Mouse (Mus musculus) midbrain, embryonic 10.5 days (tissue): ENCODE data around the gene Gna11. TPM values are rescaled to one million over a fixed set of nuclear protein-coding genes. Genes with fewer than 3 reads are reported as not detected.

Source experiments
- DNase-seq: peaks from one replicate; pipeline ENCODE4 v3.0.0-alpha.2; 2017; ENCODE audit warnings: low spot score
- H3K27ac ChIP-seq: fragments of 300-500 bp; sonication (generic); replicated peaks from 2 replicates; pipeline ENCODE4 v1.5.1; 2016; ENCODE audit warnings: mild to moderate bottlenecking
- H3K27me3 ChIP-seq: fragments of 300-500 bp; sonication (generic); 2 replicates; pipeline ENCODE4 v1.6.1; 2016; ENCODE audit warnings: low read depth, mild to moderate bottlenecking; ENCODE audit not compliant: poor library complexity, severe bottlenecking
- H3K36me3 ChIP-seq: fragments of 300-500 bp; sonication (generic); 2 replicates; pipeline ENCODE4 v1.6.1; 2016; ENCODE audit warnings: mild to moderate bottlenecking, moderate library complexity
- H3K4me1 ChIP-seq: fragments of 300-500 bp; sonication (generic); 2 replicates; pipeline ENCODE4 v1.6.1; 2016
- H3K4me3 ChIP-seq: fragments of 300-500 bp; sonication (generic); 2 replicates; pipeline ENCODE4 v1.5.1; 2016; ENCODE audit warnings: mild to moderate bottlenecking, moderate library complexity
- H3K9me3 ChIP-seq: fragments of 300-500 bp; sonication (generic); replicated peaks from 2 replicates; pipeline ENCODE4 v1.6.1; 2016; ENCODE audit warnings: mild to moderate bottlenecking
- WGBS: fragments of 180-500 bp; shearing (Covaris S2); methylation state at CpG from one replicate; pipeline ENCODE4 v1.1.7; 2016; 5-methylcytosine and 5-hydroxymethylcytosine counted together
- polyA plus RNA-seq: library from polyadenylated mRNA; unstranded; fragments of >200 nt; fragmentation: Nextera tagmentation; extraction: Ambion mirVana; gene quantifications from 2 replicates; pipeline ENCODE4 v1.2.1, GENCODE M21; 2016

Gna11 gene
- 70.7 and 73.7 TPM in 2 replicates for polyA plus RNA-seq

DNA sequence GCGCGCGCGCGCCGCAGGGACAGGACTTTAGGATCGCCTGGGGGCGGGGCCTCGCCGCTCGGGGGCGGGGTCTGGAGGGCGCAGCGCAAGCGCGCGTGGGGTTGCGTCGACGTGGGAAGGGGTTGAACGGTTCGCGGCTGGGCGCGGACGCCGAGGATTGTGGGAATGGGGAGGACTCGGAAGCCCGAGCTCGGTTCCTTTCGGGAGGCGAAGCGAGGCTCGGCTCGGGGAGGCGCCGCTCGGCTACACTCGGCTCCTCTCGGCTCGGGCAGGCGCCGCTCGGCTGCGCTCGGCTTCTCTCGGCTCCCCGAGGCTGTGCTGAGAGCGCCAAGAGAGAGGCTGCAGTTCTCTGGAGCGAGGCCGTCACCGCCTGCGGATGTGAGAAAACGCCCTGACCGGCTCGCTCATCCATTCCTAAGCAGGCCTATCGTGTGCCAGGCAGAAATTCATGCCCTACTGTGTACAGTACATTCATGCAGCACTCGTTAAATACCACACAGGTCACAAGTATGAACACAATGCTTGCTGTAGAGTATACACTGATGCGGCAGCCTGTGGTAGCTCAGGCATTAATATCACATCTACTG, at the start of gene Gna11:
TSS of gene Gna11 (minus strand) at position 30 of the 587 bp plus-strand sequence.
- Histone ChIP-seq H3K9me3 (no peaks in the 10 kb centered on the region), H3K36me3 (peaks cover 26% of the 10 kb centered on the region), H3K4me3 (peak within 1 kb of the TSS; percentile 90), H3K4me1 (peaks cover 46% of the 10 kb centered on the region), H3K27ac (peak within 1 kb of the TSS; percentile 92), H3K27me3 (peaks cover 4% of the 10 kb centered on the region; the same call in 1 of the 2 replicates)
- peak; percentile 100 for DNase-seq
- WGBS, result 1% methylated on average over 59 of the region's 59 CpGs

DNA sequence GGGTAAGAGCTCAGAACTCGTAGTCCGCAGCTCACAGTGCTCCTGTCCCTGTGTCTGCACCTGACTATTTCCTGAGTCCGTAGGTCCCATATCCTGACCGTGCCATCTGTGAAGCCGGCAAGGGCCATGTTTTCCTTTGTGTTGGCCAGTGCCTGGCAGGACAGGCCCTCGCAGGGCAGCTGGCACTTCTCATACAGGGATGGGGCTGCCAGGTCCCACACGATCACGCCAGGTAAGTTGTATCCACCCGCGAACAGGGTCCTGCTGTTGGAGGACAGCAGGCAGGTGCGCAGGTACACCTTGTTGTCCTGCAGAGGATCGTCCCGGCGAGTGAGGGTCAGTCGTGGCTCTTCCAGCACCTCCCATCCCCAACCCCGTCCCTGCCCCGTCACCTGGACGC, 48.9 kb upstream of the Gna11 start:
- Histone ChIP-seq H3K36me3 (no peaks in the 10 kb centered on the region), H3K9me3 (no peaks in the 10 kb centered on the region), H3K27me3 (peaks cover 100% of the 10 kb centered on the region), H3K4me3 (no peak overlapping the region), H3K4me1 (peaks cover 41% of the 10 kb centered on the region), H3K27ac (no peak overlapping the region)
- DNase-seq, result no peak
- WGBS, result 77% methylated on average over 18 of the region's 18 CpGs

DNA sequence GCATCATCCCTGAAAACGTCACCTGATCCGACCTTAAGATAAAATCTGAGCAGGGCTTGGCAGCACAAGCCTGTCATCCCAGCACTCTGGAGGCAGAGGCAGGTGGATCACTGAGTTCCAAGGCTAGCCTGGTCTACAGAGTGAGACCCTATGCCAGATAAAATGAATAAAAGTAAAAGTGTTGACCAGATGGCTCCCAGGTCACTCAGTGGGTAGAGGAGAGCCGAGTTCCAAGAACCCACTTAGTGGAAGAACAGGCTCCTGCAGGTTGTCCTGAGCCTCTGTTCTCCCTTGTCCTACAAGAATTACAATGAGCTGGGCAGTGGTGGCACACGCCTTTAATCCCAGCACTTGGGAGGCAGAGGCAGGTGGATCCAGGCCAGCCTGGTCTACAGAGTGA, 48.2 kb upstream of the Gna11 start:
- H3K4me1 ChIP-seq, result peaks cover 33% of the 10 kb centered on the region
- no peaks in the 10 kb centered on the region for H3K9me3 ChIP-seq
- no peak overlapping the region for H3K4me3 ChIP-seq
- peaks cover 100% of the 10 kb centered on the region for H3K27me3 ChIP-seq
- H3K36me3 ChIP-seq, result no peaks in the 10 kb centered on the region
- no peak overlapping the region for H3K27ac ChIP-seq
- WGBS, result 74% methylated on average over 4 of the region's 4 CpGs
- DNase-seq, result no peak

DNA sequence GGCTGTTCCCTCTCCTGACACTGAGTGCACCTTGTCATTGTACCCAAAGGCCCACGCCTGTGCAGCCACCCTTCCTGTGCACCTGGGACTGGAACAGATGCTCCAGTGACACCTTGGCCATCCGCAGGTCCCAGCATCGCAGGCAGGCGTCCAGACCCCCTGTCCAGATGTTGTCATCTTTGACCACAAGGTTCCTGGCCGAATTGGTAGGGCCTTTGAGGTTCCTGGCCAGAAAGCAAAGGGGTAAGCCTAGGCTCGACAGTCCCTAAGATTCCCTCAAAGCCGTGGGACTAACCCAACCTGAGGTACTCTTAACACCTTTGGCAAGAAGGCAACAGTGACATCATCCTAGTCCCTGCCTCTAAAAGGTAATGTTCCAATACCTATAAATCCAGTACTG, 47.6 kb upstream of the Gna11 start:
- DNase-seq, result no peak
- Histone ChIP-seq H3K36me3 (0 out of 2 replicates have a peak, but pooled peaks cover 3% of the 10 kb centered on the region), H3K4me3 (no peak overlapping the region), H3K27ac (no peak overlapping the region), H3K4me1 (peaks cover 28% of the 10 kb centered on the region), H3K9me3 (no peaks in the 10 kb centered on the region), H3K27me3 (peaks cover 100% of the 10 kb centered on the region)
- 88% methylated on average over 7 of the region's 7 CpGs for WGBS

DNA sequence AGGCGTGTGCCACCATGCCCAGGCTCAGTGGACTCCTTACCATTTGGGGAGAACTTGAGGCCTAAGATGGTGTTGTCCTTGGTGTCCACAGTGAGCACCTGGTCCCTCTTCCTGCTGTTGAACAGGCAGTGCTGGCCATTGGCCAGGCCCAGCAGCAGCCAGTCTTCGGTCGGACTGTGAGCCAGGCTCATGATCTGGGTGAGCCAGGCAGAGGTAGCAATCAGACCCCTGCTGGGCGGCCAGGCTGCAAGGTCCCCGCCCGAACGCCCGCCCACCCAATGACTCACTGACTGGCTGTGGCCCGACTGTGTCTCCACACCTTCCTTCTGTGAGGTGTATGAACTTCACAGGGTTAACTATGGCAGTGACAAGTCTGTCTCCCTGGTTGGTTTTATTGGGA, 46.9 kb upstream of the Gna11 start:
- WGBS, result 72% methylated on average over 9 of the region's 9 CpGs
- DNase-seq, result no peak
- H3K27me3 ChIP-seq, result peaks cover 100% of the 10 kb centered on the region

DNA sequence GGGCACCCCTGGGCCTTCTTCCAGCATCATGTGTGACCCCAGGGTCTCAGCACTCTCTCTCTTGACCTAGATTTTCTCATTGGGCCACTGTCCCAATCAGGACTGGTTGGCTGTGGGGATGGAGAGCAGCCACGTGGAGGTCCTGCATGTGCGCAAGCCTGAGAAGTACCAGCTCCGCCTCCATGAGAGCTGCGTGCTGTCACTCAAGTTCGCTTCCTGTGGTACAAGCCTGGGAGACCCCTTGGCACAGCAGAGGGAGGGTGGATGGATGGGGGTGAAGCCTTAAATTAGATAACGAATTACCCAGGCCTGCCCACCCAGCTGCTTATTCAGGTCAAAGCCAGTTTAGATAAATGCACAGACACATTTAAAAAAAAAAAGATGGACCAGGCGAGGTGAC, 43.7 kb upstream of the Gna11 start:
- 81% methylated on average over 7 of the region's 7 CpGs for WGBS
- H3K9me3 ChIP-seq, result no peaks in the 10 kb centered on the region
- peaks cover 7% of the 10 kb centered on the region; the same call in 1 of the 2 replicates for H3K36me3 ChIP-seq
- no peak for DNase-seq
- H3K4me1 ChIP-seq, result peaks cover 17% of the 10 kb centered on the region
- H3K27me3 ChIP-seq, result peaks cover 99% of the 10 kb centered on the region
- no peak overlapping the region for H3K27ac ChIP-seq
- no peak overlapping the region for H3K4me3 ChIP-seq

More for the DNA sequence above, 46.9 kb upstream of the Gna11 start:
- Histone ChIP-seq H3K27ac (no peak overlapping the region), H3K9me3 (no peaks in the 10 kb centered on the region), H3K36me3 (peaks cover 6% of the 10 kb centered on the region; the same call in 1 of the 2 replicates), H3K4me1 (peaks cover 24% of the 10 kb centered on the region), H3K4me3 (no peak overlapping the region)

DNA sequence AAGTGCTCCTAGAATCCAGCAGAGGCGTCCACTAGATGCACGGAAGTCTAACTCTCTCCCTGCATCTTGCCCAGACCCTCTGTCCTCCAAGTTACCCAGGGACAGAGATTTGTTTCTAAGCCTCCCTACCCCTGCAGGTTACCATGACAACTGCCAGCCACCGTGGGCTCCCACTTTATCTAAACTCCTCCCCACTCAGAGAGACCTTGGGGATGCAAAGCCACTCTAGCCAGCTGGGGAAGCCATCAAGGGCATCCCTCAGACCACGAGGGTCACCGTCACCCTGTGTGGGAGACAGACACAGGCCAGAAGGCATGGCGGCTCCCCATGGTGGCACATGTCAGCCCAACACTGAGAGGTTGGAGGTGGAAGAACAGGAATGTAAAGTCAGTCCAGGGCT, 38.4 kb upstream of the Gna11 start:
- WGBS, result 43% methylated on average over 6 of the region's 6 CpGs
- H3K4me3 ChIP-seq, result no peak overlapping the region
- H3K4me1 ChIP-seq, result peaks cover 49% of the 10 kb centered on the region
- H3K36me3 ChIP-seq, result peaks cover 7% of the 10 kb centered on the region; the same call in 1 of the 2 replicates
- peaks cover 99% of the 10 kb centered on the region for H3K27me3 ChIP-seq
- DNase-seq, result no peak
- H3K9me3 ChIP-seq, result no peaks in the 10 kb centered on the region
- H3K27ac ChIP-seq, result no peak overlapping the region

DNA sequence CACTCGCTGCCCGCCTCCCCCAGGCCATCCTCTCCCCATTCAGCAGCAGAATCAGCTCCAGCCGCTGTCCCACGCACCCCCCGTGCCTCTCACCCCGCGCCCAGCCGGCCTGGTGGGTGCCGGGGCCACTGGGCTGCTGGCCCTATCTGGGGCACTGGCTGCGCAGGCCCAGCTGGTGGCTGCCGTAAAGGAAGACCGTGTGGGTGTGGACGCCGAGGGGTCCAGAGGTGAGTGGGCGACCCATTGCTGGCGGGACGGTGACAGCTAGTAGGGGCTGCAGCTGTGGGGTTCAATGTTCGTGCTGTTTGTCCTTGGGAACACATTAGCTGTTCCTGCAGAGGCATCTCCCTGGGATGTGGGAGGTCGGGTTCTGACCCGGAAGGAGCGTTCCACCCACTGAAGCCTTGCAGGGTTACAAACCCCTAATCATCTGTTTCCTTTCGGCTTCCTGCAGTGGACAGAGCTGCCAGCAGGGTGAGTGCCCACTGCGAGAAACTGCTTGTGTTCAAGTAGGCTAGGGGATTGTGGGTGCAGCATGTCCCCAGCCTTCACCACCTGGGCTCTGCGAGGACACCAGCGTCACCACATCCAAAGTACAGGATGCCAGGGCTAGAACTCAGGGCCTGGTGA, 35.6 kb upstream of the Gna11 start:
- Histone ChIP-seq H3K36me3 (no peaks in the 10 kb centered on the region), H3K4me3 (no peak overlapping the region), H3K27ac (no peak overlapping the region; the same call in 1 of the 2 replicates), H3K9me3 (no peaks in the 10 kb centered on the region), H3K27me3 (peaks cover 99% of the 10 kb centered on the region), H3K4me1 (peaks cover 54% of the 10 kb centered on the region)
- 68% methylated on average over 25 of the region's 25 CpGs for WGBS
- no peak for DNase-seq

DNA sequence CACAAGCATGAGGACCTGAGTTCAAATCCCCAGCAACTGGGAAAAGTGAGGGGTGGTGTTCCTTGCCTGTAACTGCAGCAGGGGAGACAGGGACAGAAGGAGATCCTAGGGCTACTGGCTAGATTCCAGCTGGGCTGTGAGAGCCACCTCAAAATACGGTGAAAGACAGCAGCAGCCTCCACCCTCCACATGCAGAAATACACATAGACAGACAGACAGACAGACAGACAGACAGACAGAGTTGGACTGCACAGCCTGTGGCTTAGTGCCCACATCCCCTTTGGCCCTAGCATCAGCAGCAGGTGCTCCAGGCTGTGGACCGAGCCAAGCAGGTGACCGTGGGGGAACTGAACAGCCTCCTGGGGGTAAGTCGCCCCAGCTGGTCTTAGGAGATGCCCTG, 35.0 kb upstream of the Gna11 start:
- no peak overlapping the region; the same call in 1 of the 2 replicates for H3K27ac ChIP-seq
- H3K27me3 ChIP-seq, result peaks cover 100% of the 10 kb centered on the region
- H3K4me3 ChIP-seq, result no peak overlapping the region
- DNase-seq, result no peak
- 83% methylated on average over 4 of the region's 4 CpGs for WGBS
- no peaks in the 10 kb centered on the region for H3K36me3 ChIP-seq
- H3K9me3 ChIP-seq, result no peaks in the 10 kb centered on the region
- H3K4me1 ChIP-seq, result peaks cover 56% of the 10 kb centered on the region

DNA sequence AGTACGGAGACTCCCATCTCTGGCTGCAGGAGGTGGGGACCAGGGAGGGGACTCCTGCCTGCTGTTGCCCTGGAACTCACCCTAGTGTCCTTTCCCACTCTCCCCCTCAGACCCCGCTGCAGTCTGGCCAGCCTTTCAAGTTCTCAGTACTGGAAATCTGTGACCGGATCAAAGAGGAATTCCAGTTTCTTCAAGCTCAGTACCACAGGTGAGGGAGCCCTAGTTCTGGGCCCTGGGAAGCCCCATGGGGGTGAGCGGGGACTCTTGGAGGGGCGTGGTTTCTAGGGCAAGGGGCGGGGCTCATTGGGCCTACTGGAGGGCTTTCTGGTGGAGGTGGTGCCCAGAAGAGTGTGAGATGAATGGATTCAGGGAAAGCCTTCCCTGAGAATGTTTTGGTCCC, 30.7 kb upstream of the Gna11 start:
- 1% methylated on average over 6 of the region's 6 CpGs for WGBS
- Histone ChIP-seq H3K4me3 (peak overlapping the region; percentile 58), H3K27ac (peak overlapping the region; percentile 81)

DNA sequence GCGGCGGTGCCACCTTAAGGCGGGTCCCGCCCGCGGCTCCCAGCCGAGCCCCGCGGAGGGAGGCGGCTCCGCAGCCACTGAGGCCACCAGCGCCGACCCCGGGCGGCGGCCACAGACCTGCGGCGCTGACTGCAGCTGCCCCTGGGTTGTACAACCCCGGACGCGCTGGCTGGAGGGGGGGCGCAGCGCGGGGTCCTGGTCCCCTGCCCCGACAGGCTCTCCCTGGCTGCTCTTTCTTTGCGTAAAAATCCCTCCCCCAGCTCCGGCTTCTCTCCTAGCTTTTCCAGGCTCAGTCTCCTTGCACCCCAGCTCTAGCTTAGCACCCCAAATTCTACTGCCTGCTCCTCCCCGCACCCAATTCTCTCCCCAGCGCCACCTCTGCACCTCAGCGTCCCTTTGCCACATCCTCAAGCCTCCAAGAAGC, 30.2 kb upstream of the Gna11 start:
- DNase-seq, result peak; percentile 55
- Histone ChIP-seq H3K9me3 (no peaks in the 10 kb centered on the region), H3K4me3 (peak overlapping the region; percentile 58), H3K36me3 (no peaks in the 10 kb centered on the region), H3K4me1 (peaks cover 64% of the 10 kb centered on the region), H3K27ac (peak overlapping the region; percentile 81), H3K27me3 (peaks cover 86% of the 10 kb centered on the region)
- WGBS, result under 1% methylated on average over 30 of the region's 30 CpGs

More for the DNA sequence above, 30.7 kb upstream of the Gna11 start:
- H3K36me3 ChIP-seq, result no peaks in the 10 kb centered on the region
- H3K27me3 ChIP-seq, result peaks cover 90% of the 10 kb centered on the region
- no peak for DNase-seq
- H3K4me1 ChIP-seq, result peaks cover 64% of the 10 kb centered on the region
- H3K9me3 ChIP-seq, result no peaks in the 10 kb centered on the region

DNA sequence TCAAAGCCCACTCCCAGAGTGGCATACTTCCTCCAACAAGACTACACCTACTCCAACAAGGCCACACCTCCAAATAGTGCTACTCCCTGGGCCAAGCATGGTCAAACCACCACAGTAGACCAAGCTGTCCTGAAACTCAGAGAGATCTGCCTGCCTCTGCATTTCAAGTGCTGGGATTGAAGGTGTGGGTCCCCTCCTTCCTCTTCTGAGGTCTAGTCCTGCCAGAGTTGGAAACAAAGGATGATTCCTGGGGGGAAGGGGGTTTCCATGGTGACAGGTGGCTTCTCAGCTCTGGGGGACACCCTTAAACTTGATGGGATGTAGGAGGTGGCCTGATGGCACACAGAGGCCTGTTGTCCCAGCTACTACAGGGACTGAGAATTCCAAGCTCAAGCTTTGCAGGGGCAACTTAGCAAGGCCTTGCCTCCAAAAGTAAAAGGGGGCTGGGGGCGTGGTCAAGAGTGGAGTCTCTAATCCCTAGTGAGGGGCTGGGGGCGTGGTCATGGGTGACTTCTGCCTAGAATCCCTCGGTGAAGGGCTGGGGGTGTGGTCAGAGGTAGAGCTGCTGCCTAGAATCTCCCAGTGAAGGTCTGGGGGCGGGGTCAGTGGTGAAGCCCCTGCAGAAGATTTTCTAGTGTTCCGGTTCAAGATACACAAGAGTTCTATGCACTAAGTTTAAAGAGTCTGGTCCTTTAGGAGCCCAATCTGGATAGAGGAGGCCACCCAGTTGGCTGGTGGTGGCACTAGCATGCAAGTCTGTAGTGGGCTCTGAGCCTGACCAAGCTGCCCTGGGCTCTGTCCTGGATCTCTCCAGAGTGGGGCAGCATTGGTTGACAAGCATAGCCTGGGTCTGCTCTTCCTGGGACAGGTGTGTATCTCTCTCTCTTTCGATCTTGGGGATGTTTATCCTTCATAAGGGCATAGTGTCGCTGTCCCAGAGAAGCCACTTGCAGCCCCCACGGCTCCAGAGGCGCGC, 29.4 kb upstream of the Gna11 start, which contains the start of gene Tle2:
TSS of gene Tle2 (plus strand) at position 481 of the 976 bp plus-strand sequence.
- Histone ChIP-seq H3K9me3 (no peaks in the 10 kb centered on the region), H3K4me3 (peak within 1 kb of the TSS; percentile 58), H3K36me3 (no peaks in the 10 kb centered on the region), H3K4me1 (peaks cover 69% of the 10 kb centered on the region), H3K27ac (peak within 1 kb of the TSS; percentile 81), H3K27me3 (peaks cover 81% of the 10 kb centered on the region)
- peak; percentile 40 for DNase-seq
- 19% methylated on average over 10 of the region's 10 CpGs for whole genome bisulfite sequencing
